Mouse (Mus musculus) megakaryocyte, embryonic 14.5 days (primary cell): ENCODE data around the gene Vps13c. TPM values are rescaled to one million over a fixed set of nuclear protein-coding genes. Genes with fewer than 3 reads are reported as not detected.

Experiments used
- H3K27me3 ChIP-seq: replicated peaks from 2 replicates; pipeline ENCODE3; 2012; ENCODE audit warnings: inconsistent platforms
- H3K36me3 ChIP-seq: replicated peaks from 2 replicates; pipeline ENCODE3; 2012; ENCODE audit warnings: low read length, inconsistent platforms, mixed read lengths
- H3K4me1 ChIP-seq: 2 replicates; pipeline ENCODE4 v1.6.1; 2012; ENCODE audit warnings: inconsistent platforms
- H3K4me3 ChIP-seq: replicated peaks from 2 replicates; pipeline ENCODE3; 2012; ENCODE audit warnings: moderate library complexity, mild to moderate bottlenecking, inconsistent platforms
- H3K9me3 ChIP-seq: 2 replicates; pipeline ENCODE4 v1.6.1; 2012; ENCODE audit warnings: inconsistent platforms
- FLI1 ChIP-seq: IDR thresholded peaks from 2 replicates; pipeline ENCODE4 v1.6.1; 2012; ENCODE audit warnings: low read length, inconsistent platforms, mixed read lengths
- GATA1 ChIP-seq: IDR thresholded peaks from 3 replicates; pipeline ENCODE4 v1.6.1; 2012; ENCODE audit warnings: mixed read lengths, low read length, inconsistent platforms, borderline replicate concordance
- polyA plus RNA-seq: library from polyadenylated mRNA; stranded (reverse); fragments of >175 nt; gene quantifications from 2 replicates; pipeline ENCODE4 v1.2.3, GENCODE M21; 2012; ENCODE audit warnings: low replicate concordance; ENCODE audit not compliant: insufficient read depth

Vps13c gene
- 0.23 and 2.4 TPM in 2 replicates for polyA plus RNA-seq

DNA sequence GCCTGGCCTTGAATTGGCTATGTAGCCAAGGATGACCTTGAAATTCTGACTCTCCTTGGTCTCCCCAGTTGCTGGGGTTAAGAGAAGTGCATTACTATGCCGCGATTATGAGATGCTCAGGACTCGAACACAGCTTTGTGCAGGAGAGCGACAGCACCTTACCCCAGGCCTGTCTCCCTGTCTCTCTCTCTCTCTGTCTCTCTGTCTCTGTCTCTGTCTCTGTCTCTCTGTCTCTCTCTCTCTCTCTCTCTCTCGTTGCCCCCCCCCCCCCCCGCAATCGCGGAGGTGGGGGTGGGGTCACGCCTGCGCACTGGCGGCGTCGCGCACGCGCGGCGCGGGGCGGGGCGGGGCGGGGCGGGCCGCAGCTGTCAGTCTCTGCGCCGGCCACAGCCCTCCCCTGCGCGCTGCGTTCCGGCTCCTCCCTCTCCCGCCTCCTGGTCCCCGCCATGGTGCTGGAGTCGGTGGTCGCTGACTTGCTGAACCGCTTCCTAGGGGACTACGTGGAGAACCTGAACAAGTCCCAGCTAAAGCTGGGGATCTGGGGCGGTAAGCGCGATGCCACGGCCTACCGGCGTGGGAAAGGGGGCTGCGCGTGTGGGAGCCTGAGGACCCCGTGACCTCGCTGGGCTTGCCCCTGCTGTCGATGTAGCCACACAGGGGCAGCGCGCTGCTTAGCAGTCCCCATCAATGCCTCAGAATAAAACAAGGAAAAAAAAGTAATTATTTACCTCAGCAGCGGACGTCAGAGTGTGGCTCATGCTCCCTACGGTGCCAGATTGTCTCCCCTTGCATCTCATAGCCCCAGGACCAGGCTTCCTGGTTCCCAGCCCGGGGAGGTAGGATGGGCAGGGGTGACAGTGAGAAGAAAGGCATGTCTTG, at the start of gene Vps13c:
TSS of gene Vps13c (plus strand) at position 416 of the 879 bp plus-strand sequence.
- Histone ChIP-seq H3K4me1 (peaks cover 44% of the 10 kb centered on the region), H3K9me3 (no peaks in the 10 kb centered on the region), H3K27me3 (peaks cover 3% of the 10 kb centered on the region), H3K4me3 (peak within 1 kb of the TSS; percentile 99), H3K36me3 (no peaks in the 10 kb centered on the region)
- TF ChIP-seq FLI1: no peak
- no peak for TF ChIP-seq GATA1

DNA sequence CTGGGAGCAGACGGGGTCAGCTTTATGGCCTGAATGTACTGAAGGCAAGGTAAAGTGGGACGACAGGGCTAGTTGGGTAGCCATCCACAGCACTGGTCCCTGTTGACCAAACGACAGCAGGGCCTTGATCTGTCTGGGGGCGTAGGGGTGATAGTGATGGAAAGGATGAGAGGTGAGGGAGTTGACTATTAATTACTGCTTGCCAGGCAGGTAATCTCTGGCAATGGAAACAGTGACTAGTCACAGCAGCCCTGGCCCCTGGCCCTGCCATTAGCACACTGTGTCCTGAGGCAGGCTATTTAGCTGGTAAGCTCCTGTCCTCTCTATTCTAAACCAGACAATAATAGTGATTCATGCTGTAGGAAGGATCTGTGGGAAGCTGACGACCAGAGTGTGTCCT, 47.8 kb upstream of the Vps13c start:
- peaks cover 14% of the 10 kb centered on the region for H3K27me3 ChIP-seq
- H3K4me1 ChIP-seq: no peaks in the 10 kb centered on the region; the same call in 1 of the 2 replicates
- no peak overlapping the region for H3K4me3 ChIP-seq
- no peaks in the 10 kb centered on the region for H3K9me3 ChIP-seq
- no peaks in the 10 kb centered on the region for H3K36me3 ChIP-seq
- TF ChIP-seq FLI1 (no peak), GATA1 (no peak)

DNA sequence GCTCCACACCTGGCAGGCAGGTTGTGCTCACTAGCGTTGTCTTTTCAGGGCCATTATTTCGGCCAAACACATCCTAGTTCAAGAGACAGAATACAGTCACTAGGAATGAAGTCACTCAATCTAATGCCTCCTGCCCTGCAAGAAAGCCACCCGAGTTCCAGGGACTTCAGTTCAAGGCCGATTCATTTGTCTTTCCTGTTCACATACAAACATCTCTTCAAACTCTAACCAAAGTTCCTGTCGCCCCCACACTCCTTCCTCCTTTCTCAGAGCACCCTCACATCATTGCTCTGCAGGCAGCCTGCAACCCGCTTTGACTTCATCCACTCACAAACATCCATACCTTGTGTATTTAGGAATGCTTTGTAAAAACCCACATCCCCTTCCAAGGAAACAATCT, 46.7 kb upstream of the Vps13c start:
- H3K9me3 ChIP-seq: no peaks in the 10 kb centered on the region
- H3K4me1 ChIP-seq: no peaks in the 10 kb centered on the region; the same call in 1 of the 2 replicates
- H3K27me3 ChIP-seq: peaks cover 14% of the 10 kb centered on the region
- no peaks in the 10 kb centered on the region for H3K36me3 ChIP-seq
- no peak for TF ChIP-seq FLI1
- TF ChIP-seq GATA1: no peak
- no peak overlapping the region for H3K4me3 ChIP-seq

DNA sequence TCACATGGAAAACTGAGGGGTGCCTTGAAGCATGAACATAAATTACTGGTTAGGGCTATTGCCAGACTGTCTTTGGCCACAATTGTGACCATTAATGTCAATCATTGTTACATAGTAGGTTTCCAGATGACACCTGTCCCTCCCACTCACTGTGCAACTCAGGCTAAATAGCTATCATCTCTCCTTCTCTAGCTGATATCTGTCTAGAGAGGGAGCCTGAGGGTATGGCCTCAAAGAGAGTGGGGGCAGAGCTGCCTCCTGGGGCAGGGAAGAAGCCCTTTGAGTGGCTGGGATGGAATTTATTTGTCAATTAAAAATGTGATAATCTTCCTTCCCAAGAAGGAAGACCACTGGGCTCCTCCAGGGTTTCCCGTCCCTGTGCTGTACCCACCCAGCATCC, 46.0 kb upstream of the Vps13c start:
- H3K27me3 ChIP-seq: peaks cover 14% of the 10 kb centered on the region
- TF ChIP-seq GATA1 (no peak), FLI1 (no peak)
- no peak overlapping the region for H3K4me3 ChIP-seq
- H3K36me3 ChIP-seq: no peaks in the 10 kb centered on the region
- no peaks in the 10 kb centered on the region for H3K9me3 ChIP-seq
- H3K4me1 ChIP-seq: peaks cover 7% of the 10 kb centered on the region

DNA sequence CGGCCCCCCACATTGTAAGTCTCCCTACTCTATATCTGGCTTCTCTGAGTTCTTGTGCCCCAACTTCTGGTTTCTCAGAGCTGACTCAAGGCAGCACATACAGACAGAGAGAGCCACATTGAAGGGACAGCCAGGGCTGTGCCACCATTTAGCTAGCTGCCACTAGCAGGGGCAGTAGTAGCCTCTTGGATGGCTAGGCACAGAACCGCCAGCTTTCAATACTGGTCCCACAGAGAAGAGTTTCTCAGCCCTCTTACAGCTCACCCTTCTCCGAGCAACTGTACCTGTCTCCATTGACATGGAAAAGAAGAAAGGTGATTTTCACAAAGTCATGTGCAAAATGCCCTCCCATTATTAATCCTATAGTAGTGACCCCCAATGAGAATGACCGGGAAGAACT, 45.5 kb upstream of the Vps13c start:
- Histone ChIP-seq H3K4me1 (peaks cover 10% of the 10 kb centered on the region), H3K27me3 (peaks cover 14% of the 10 kb centered on the region), H3K9me3 (no peaks in the 10 kb centered on the region), H3K36me3 (no peaks in the 10 kb centered on the region), H3K4me3 (no peak overlapping the region)
- TF ChIP-seq FLI1 (no peak), GATA1 (no peak)

DNA sequence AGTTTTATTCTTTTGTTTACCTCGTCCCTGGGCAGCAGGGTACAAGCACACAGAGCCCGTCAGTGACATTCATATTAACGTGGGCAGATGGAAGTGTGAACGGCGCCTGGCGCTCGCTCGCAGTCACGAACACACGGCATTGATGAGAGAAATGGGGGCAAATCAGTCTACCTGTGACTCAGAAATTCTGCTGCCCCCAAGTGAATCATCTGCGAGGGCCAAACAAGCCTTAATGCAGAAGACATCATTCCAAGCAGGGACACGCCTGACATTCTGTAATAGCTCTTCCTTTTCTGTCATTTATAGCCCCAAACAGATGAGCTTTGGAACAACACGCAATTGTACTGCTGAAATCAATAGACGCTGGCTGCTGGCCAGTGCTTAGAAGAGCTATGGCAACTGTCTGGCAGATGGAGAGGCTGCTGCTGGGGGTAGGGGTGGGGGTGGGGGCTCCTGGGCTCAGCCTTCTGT, 45.0 kb upstream of the Vps13c start:
- H3K36me3 ChIP-seq: no peaks in the 10 kb centered on the region
- H3K27me3 ChIP-seq: peaks cover 13% of the 10 kb centered on the region
- H3K9me3 ChIP-seq: no peaks in the 10 kb centered on the region

DNA sequence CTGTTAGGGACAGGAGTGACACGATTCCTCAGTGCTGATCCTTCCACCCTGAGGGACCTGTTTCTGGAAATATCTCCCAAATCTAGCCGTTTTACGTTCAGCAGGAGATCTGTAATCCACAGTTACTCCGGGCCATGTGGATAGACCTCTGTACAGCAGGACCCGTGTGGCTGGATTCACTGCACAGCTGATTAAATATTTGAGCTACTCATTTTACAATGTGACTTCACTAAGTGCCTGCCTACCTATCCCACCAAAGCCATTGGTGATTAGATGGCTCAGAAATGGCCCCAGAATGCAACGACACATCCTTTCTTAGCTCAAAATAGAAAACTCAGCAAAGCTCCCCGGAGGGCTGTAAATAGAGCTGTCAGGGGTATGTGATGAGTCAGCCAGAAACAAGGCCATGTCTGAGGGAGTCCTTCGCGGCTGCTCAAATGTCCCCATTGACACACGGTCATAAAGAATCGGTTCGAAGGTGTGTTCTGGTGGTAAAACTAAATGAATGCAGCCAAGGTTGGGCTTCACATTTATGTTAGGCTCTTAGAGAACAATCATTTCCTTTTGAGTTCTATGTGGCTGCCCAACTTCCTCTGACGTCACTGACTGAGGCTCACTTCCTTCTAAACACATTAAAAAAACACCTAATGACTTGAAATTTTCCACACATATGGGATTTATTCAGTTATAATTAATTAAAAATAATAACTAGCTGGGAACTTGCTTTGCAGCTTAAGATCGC, 40.9 kb upstream of the Vps13c start:
- Histone ChIP-seq H3K27me3 (peaks cover 10% of the 10 kb centered on the region), H3K4me1 (peaks cover 13% of the 10 kb centered on the region), H3K9me3 (no peaks in the 10 kb centered on the region), H3K36me3 (no peaks in the 10 kb centered on the region), H3K4me3 (no peak overlapping the region)
- TF ChIP-seq GATA1 (no peak), FLI1 (no peak)

More for the DNA sequence above, 45.0 kb upstream of the Vps13c start:
- no peak overlapping the region for H3K4me3 ChIP-seq
- H3K4me1 ChIP-seq: peaks cover 13% of the 10 kb centered on the region
- no peak for TF ChIP-seq GATA1
- no peak for TF ChIP-seq FLI1

DNA sequence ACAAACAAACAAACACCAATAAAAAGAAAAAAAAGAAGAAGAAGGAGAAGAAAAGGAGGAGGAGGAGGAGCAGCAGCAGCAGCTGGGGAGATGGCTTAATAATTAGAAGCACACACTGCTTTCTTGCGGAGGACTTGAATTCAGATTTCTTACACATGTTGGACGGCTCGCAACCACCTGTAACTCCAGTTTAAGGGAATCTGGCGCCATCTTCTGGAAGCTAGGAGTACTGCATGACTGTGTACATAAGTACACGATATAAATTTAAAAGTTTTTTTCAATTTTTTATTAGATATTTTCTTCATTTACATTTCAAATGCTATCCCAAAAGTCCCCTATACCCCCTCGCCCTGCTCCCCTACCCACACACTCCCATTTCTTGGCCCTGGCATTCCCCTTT, 38.0 kb upstream of the Vps13c start:
- Histone ChIP-seq H3K27me3 (peaks cover 4% of the 10 kb centered on the region), H3K4me3 (no peak overlapping the region), H3K9me3 (no peaks in the 10 kb centered on the region), H3K36me3 (no peaks in the 10 kb centered on the region), H3K4me1 (peaks cover 13% of the 10 kb centered on the region)
- TF ChIP-seq FLI1 (no peak), GATA1 (no peak)

DNA sequence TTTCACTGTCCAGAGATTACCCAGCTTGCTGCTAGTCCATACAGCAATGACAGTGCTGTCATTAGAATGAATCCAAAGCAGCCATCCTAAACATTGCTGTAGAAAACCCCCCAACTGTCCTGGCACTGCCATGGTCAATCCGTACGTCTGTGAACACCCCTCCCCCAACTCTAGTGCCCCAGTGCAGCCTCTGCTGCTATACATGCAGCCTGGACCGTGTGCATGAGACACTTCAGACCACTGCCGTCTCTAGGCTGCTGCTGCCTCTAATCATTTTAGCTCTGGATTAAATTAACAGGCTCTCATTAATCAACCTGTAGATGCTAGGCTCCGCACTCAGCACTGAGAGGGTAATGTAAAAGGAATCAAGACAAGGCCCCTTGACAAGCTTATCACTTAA, 33.2 kb upstream of the Vps13c start:
- TF ChIP-seq GATA1 (no peak), FLI1 (no peak)
- H3K27me3 ChIP-seq: peaks cover 6% of the 10 kb centered on the region
- H3K9me3 ChIP-seq: no peaks in the 10 kb centered on the region
- no peak overlapping the region for H3K4me3 ChIP-seq
- H3K36me3 ChIP-seq: no peaks in the 10 kb centered on the region
- H3K4me1 ChIP-seq: 0 out of 2 replicates have a peak, but pooled peaks cover 3% of the 10 kb centered on the region

DNA sequence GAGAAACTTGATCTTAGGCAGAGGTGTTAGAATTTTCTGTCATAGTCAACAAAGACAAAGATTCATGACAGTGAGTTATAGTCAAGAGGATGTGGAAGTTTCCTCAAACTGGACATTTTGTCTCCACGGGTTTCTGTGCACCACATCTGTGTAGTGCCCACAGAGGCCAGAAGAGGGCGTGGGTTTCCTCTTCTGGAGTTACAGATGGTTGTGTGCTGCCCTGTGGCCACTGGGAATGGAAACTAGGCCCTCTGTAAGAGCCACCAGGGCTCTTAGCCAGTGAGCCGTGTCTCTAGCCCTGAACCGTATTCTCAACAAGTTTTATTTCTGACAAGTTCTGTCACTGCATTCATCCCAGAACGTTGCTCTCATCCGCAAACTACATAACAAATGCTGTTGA, 29.7 kb upstream of the Vps13c start:
- no peak overlapping the region for H3K4me3 ChIP-seq
- peaks cover 4% of the 10 kb centered on the region for H3K27me3 ChIP-seq
- no peaks in the 10 kb centered on the region for H3K36me3 ChIP-seq
- TF ChIP-seq GATA1 (no peak), FLI1 (no peak)
- H3K4me1 ChIP-seq: peaks cover 9% of the 10 kb centered on the region; the same call in 1 of the 2 replicates
- H3K9me3 ChIP-seq: peaks cover 10% of the 10 kb centered on the region
